Comparison of ENCODE assay signal across 9 mouse cellular contexts in genomic region chr10:4372011-4372410, GRCm38 (mm10). TPM values are rescaled to one million over a fixed set of nuclear protein-coding genes. Genes with fewer than 3 reads are reported as not detected.
DNase-seq lines count a peak whose midpoint lies in the region; ATAC-seq and TF ChIP-seq lines count a peak whose summit lies in the region.
"Had no signal": no experiment of that assay in that cellular context is flagged by ENCODE, and none has a peak within 500 bp of the region (broad histone marks: within the 10 kb centered on the region; RNA-seq: fewer than 3 reads in every experiment).

No protein-coding gene starts in this region.

- no peak overlapping the region for H3K9ac ChIP-seq in kidney, embryonic 15.5 days
- H3K9ac ChIP-seq in MEL (ENCODE audit: control insufficient read depth, low read depth, low read length, poor library complexity, severe bottlenecking): no peak overlapping the region
- H3K9ac ChIP-seq: embryonic facial prominence, embryonic 15.5 days had no signal

- 53% methylated on average over 5 of the region's 5 CpGs for WGBS in kidney, embryonic 15.5 days

- no peaks in the 10 kb centered on the region; the same call in 1 of the 2 replicates for H3K79me2 ChIP-seq in MEL (ENCODE audit: control insufficient read depth, insufficient read depth, low read length, poor library complexity)

- 0 out of 2 replicates have a peak, but pooled peaks cover 2% of the 10 kb centered on the region for H3K9me3 ChIP-seq in kidney, embryonic 15.5 days (replicated peaks)
- H3K9me3 ChIP-seq in MEL (replicated peaks; ENCODE audit: insufficient read depth, low read length): no peaks in the 10 kb centered on the region
- H3K9me3 ChIP-seq: embryonic facial prominence, embryonic 15.5 days had no signal

- peak; percentile 44 for TF ChIP-seq RAD21 in MEL (IDR thresholded peaks at IDR 0.05; ENCODE audit: low read depth, low read length)

- peak; percentile 43 for DNase-seq in kidney, adult 9 months
- DNase-seq in B cell, adult 2 months: peak; percentile 32 to 37
- DNase-seq in MEL (ENCODE audit: low read depth, low spot score): peak; percentile 59
- DNase-seq in left cerebral cortex, postnatal 14 days (ENCODE audit: low spot score in 2 of 2): peak; percentile 66 to 75
- peak; percentile 72 for DNase-seq in thymus, postnatal 0 days (ENCODE audit: low spot score)
- no peak for DNase-seq in c-Kit-positive CD71-positive TER-119-positive erythroid progenitor cells, embryonic 14.5 days (ENCODE audit: low spot score)

- no peak for TF ChIP-seq POLR2A in MEL (IDR thresholded peaks at IDR 0.05; ENCODE audit: control insufficient read depth in 1 of 2, insufficient read depth in 1 of 2, low read depth in 1 of 2, low read length in 2 of 2, poor library complexity in 1 of 2)
- TF ChIP-seq POLR2A in cortical plate, adult 2 months (IDR thresholded peaks at IDR 0.05; ENCODE audit: extremely low read depth, insufficient read depth, low read length): no peak

- ATAC-seq in kidney, embryonic 15.5 days (replicated peaks; ENCODE audit: low FRiP score): no peak

- H3K36me3 ChIP-seq in kidney, embryonic 15.5 days: peaks cover 66% of the 10 kb centered on the region
- no peaks in the 10 kb centered on the region for H3K36me3 ChIP-seq in MEL (ENCODE audit: control insufficient read depth in 1 of 2, insufficient read depth in 2 of 2, low read length in 2 of 2)

- intact Hi-C loops in left cerebral cortex, postnatal 14 days (cut with DNase I): no loop called here

- no peak overlapping the region for H3K4me2 ChIP-seq in kidney, embryonic 15.5 days
- H3K4me2 ChIP-seq: embryonic facial prominence, embryonic 15.5 days had no signal

- no peak overlapping the region for H3K4me3 ChIP-seq in kidney, embryonic 15.5 days (replicated peaks)
- no peak overlapping the region for H3K4me3 ChIP-seq in MEL (ENCODE audit: control insufficient read depth in 1 of 2, insufficient read depth in 1 of 2, low read depth in 2 of 2, low read length in 2 of 2)
- H3K4me3 ChIP-seq in cortical plate, adult 2 months (ENCODE audit: insufficient read depth, low read length): no peak overlapping the region
- H3K4me3 ChIP-seq: embryonic facial prominence, embryonic 15.5 days had no signal

- no peak overlapping the region for H3K27ac ChIP-seq in kidney, embryonic 15.5 days
- no peak overlapping the region for H3K27ac ChIP-seq in MEL (ENCODE audit: control insufficient read depth, low read depth, low read length)
- no peak overlapping the region for H3K27ac ChIP-seq in cortical plate, adult 2 months (ENCODE audit: insufficient read depth, low read length)
- H3K27ac ChIP-seq: embryonic facial prominence, embryonic 15.5 days had no signal

- peak in 2 of 3 experiments; percentile 55 to 69; a peak in 5 of 6 replicates for TF ChIP-seq CTCF in MEL (IDR thresholded peaks at IDR 0.05 in 2 of 3, conservative IDR thresholded peaks at IDR 0.05 in 1 of 3; ENCODE audit: control insufficient read depth in 1 of 3, insufficient read depth in 1 of 3, low read depth in 2 of 3, low read length in 3 of 3, poor library complexity in 1 of 3, severe bottlenecking in 1 of 3)
- TF ChIP-seq CTCF in cortical plate, adult 2 months (IDR thresholded peaks at IDR 0.05; ENCODE audit: extremely low read depth, insufficient read depth, low read length): peak; percentile 43; the same call in 1 of the 2 replicates

- no peaks in the 10 kb centered on the region for H3K27me3 ChIP-seq in kidney, embryonic 15.5 days
- no peaks in the 10 kb centered on the region for H3K27me3 ChIP-seq in MEL (ENCODE audit: control insufficient read depth in 1 of 2, insufficient read depth in 2 of 2, low read length in 2 of 2)
- H3K27me3 ChIP-seq: embryonic facial prominence, embryonic 15.5 days had no signal

- peaks cover 19% of the 10 kb centered on the region for H3K4me1 ChIP-seq in kidney, embryonic 15.5 days
- H3K4me1 ChIP-seq in MEL (ENCODE audit: control insufficient read depth in 1 of 2, insufficient read depth in 2 of 2, low read length in 2 of 2): no peaks in the 10 kb centered on the region
- no peaks in the 10 kb centered on the region for H3K4me1 ChIP-seq in cortical plate, adult 2 months (ENCODE audit: control insufficient read depth, insufficient read depth, low read length)
- H3K4me1 ChIP-seq: embryonic facial prominence, embryonic 15.5 days had no signal

- no peak for TF ChIP-seq EP300 in MEL (IDR thresholded peaks at IDR 0.05; ENCODE audit: low read depth in 1 of 2, low read length in 2 of 2)

TF ChIP-seq in MEL, 35 proteins besides CTCF, POLR2A, EP300 and RAD21:
- TF ChIP-seq SMC3 (IDR thresholded peaks at IDR 0.05; ENCODE audit: low read depth, low read length) (peak; percentile 47), POLR2AphosphoS2 (IDR thresholded peaks at IDR 0.05; ENCODE audit: low read length) (no peak), HCFC1 (IDR thresholded peaks at IDR 0.05; ENCODE audit: low read depth, low read length) (no peak)

RNA-seq across cellular contexts. Expression of gene Zbtb2, which starts 15.9 kb away (rescaled TPM):
- polyA plus RNA-seq in kidney, embryonic 15.5 days (2015; fragmentation: Nextera tagmentation; extraction: Ambion mirVana): 17.8 and 17.9 TPM in 2 replicates
- total RNA-seq in MEL (2012; rRNA removed): 8.6 and 10.0 TPM in 2 replicates
- 10 to 100 TPM in 1 of 2 experiments, not detected in 1; 12.7 TPM for polyA plus RNA-seq in MEL (2012; ENCODE audit: insufficient read depth in 1 of 2, insufficient read length in 2 of 2, low read depth in 1 of 2, low replicate concordance in 2 of 2, missing spikeins in 1 of 2)
- polyA plus RNA-seq in cortical plate, adult 2 months (2012; rRNA removed): 7.8 and 7.9 TPM in 2 replicates
- total RNA-seq in left cerebral cortex, postnatal 14 days (2021): 10 to 100 TPM in 1 of 2 experiments, 1 to 10 TPM in 1; 8.8 to 10.0 TPM
- polyA plus RNA-seq in thymus, postnatal 0 days (2015; fragmentation: Nextera tagmentation; extraction: Ambion mirVana): 21.0 and 21.2 TPM in 2 replicates
